Mouse (Mus musculus) neural tube, embryonic 12.5 days (tissue): ENCODE results near the gene Cdk6. TPM values are rescaled to one million over a fixed set of nuclear protein-coding genes. Genes with fewer than 3 reads are reported as not detected.
A peak's percentile ranks its signal among the peaks of the same experiment; 100 is the strongest.

Experiments
- ATAC-seq: fragments of 200-750 bp; cut with Nextera tagmentation; 2 replicates; pipeline ENCODE4 v1.8.0; 2017; ENCODE audit warnings: low read depth, mild to moderate bottlenecking, moderate TSS enrichment, moderate library complexity; ENCODE audit not compliant: low FRiP score
- H3K27ac ChIP-seq: fragments of 300-500 bp; sonication (generic); 2 replicates; pipeline ENCODE4 v1.5.1; 2016
- H3K27me3 ChIP-seq: fragments of 300-500 bp; sonication (generic); replicated peaks from 2 replicates; pipeline ENCODE4 v1.6.1; 2016; ENCODE audit warnings: mild to moderate bottlenecking
- H3K36me3 ChIP-seq: fragments of 300-500 bp; sonication (generic); 2 replicates; pipeline ENCODE4 v1.6.1; 2016; ENCODE audit warnings: mild to moderate bottlenecking
- H3K4me1 ChIP-seq: fragments of 300-500 bp; sonication (generic); 2 replicates; pipeline ENCODE4 v1.6.1; 2016
- H3K4me2 ChIP-seq: fragments of 300-500 bp; sonication (generic); replicated peaks from 2 replicates; pipeline ENCODE4 v1.6.1; 2016; ENCODE audit warnings: mild to moderate bottlenecking
- H3K4me3 ChIP-seq: fragments of 300-500 bp; sonication (generic); 2 replicates; pipeline ENCODE4 v1.5.1; 2016
- H3K9ac ChIP-seq: fragments of 300-500 bp; sonication (generic); 2 replicates; pipeline ENCODE4 v1.6.1; 2016; ENCODE audit warnings: mild to moderate bottlenecking
- H3K9me3 ChIP-seq: fragments of 300-500 bp; sonication (generic); 2 replicates; pipeline ENCODE4 v1.6.1; 2016; ENCODE audit warnings: mild to moderate bottlenecking
- WGBS: fragments of 180-500 bp; shearing (Covaris S2); methylation state at CpG from one replicate; pipeline ENCODE4 v1.1.7; 2016; 5-methylcytosine and 5-hydroxymethylcytosine counted together
- polyA plus RNA-seq: library from polyadenylated mRNA; unstranded; fragments of >200 nt; fragmentation: Nextera tagmentation; extraction: Ambion mirVana; gene quantifications from 2 replicates; pipeline ENCODE4 v1.2.1, GENCODE M21; 2016

Cdk6 gene
- polyA plus RNA-seq, 1 experiment from 2014 or later = 18.5 TPM

DNA sequence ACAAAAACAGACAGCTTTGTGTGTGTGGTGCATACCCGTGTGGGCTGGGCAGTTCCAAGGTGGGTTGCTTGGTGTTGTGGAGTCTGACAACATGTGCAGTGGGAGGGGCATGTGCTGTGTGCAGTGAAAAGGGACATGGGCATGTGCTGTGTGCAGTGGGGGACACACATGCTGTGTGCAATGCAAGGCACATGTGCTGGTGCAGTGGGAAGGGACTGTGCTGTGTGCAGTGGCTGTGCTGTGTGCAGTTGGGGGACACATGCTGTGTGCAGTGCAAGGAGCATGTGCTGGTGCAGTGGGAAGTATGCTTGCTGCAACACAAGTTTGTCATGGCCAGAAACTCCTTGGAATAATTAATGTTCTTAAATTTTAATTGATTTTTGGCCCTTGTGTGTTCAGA lies 43.8 kb downstream of the Cdk6 start:
- H3K27me3 ChIP-seq = no peaks in the 10 kb centered on the region
- H3K27ac ChIP-seq = no peak overlapping the region
- H3K9ac ChIP-seq = no peak overlapping the region
- no peaks in the 10 kb centered on the region for H3K9me3 ChIP-seq
- no peak overlapping the region for H3K4me2 ChIP-seq
- H3K36me3 ChIP-seq = no peaks in the 10 kb centered on the region
- no peak for ATAC-seq
- H3K4me3 ChIP-seq = no peak overlapping the region
- H3K4me1 ChIP-seq = peaks cover 10% of the 10 kb centered on the region; the same call in 1 of the 2 replicates
- 58% methylated on average over 1 of the region's 1 CpGs for WGBS

DNA sequence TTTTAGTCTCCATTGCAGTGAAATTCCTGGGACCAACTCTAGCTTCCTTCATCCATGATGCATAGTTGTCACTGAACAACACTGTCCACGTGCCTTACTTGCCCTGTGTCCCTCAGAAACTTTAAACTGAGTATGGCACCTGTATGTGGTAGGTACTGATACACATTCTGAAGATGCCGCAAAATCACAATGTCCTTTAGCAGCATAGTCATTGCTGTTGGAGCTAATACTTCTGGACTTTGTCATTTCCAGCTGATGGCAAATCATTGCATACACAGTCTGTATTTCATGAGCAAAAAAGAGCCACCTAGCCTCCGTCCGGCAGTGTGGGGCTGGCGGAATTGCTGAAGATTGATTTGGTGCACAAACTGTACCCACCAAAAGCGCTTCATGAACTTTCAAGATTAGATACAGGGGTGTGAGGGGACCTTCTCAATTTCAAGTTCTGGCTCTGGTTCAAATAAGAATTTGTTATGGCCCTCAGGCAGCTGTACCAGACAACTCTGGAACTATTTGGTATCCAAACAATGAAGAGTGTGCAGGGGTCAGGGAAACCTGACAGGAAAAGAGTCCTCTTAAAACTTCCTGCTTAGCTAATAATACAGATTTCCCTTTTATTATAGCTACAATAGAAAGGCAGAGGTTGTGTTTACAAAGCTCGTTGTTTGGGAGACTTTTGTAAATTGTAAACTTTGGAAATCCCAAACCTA lies 44.9 kb downstream of the Cdk6 start:
- H3K4me1 ChIP-seq = peaks cover 10% of the 10 kb centered on the region; the same call in 1 of the 2 replicates
- no peak overlapping the region for H3K9ac ChIP-seq
- ATAC-seq = no peak
- no peak overlapping the region for H3K4me3 ChIP-seq
- no peak overlapping the region for H3K4me2 ChIP-seq
- no peaks in the 10 kb centered on the region for H3K27me3 ChIP-seq
- H3K27ac ChIP-seq = no peak overlapping the region
- no peaks in the 10 kb centered on the region for H3K36me3 ChIP-seq
- WGBS = 66% methylated on average over 7 of the region's 7 CpGs
- no peaks in the 10 kb centered on the region for H3K9me3 ChIP-seq

DNA sequence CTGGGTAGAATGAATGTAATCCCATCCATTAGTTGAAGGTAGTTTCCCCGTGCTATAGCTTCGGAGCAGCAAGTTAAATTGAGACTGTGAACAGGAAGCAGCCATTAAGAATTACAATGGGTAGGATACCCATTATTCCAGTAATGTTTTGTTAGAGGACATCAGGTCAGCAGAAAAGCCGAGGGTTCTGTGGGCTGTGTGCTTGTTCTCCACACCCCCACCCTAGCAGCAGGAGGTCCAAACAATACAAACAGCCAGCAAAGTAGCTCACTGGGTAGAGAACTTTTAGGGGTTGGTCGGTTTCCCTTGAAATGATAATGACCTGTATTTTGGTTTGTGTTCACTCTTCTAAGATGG lies 45.4 kb downstream of the Cdk6 start:
- Histone ChIP-seq H3K4me2 (no peak overlapping the region), H3K27me3 (no peaks in the 10 kb centered on the region), H3K4me3 (no peak overlapping the region), H3K36me3 (no peaks in the 10 kb centered on the region), H3K9ac (no peak overlapping the region), H3K9me3 (no peaks in the 10 kb centered on the region), H3K4me1 (peaks cover 10% of the 10 kb centered on the region; the same call in 1 of the 2 replicates), H3K27ac (no peak overlapping the region)
- 3% methylated on average over 4 of the region's 4 CpGs for WGBS
- ATAC-seq = no peak

DNA sequence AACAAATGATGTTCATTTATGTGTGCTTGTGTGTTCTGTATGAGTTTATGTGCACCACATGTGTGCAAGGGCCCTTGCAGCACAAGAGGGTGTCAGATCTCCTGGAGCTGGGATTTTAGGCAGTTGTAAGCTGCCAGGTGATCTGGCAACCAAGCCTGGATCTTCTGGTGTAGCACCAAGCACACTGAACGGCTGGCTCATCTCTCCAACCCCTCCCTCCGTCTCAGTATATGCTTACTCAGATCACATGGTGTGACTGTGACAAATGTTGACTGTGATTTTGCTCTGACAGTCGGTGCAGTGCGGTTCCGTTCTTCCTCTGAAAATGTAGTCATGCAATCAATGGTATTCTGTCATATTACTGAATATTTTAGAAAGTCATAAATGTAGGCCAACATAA lies 45.9 kb downstream of the Cdk6 start:
- Histone ChIP-seq H3K36me3 (no peaks in the 10 kb centered on the region), H3K4me3 (no peak overlapping the region), H3K4me2 (no peak overlapping the region), H3K4me1 (peaks cover 10% of the 10 kb centered on the region; the same call in 1 of the 2 replicates), H3K27ac (no peak overlapping the region), H3K9me3 (no peaks in the 10 kb centered on the region), H3K27me3 (no peaks in the 10 kb centered on the region), H3K9ac (no peak overlapping the region)
- WGBS = 48% methylated on average over 5 of the region's 5 CpGs
- ATAC-seq = no peak

DNA sequence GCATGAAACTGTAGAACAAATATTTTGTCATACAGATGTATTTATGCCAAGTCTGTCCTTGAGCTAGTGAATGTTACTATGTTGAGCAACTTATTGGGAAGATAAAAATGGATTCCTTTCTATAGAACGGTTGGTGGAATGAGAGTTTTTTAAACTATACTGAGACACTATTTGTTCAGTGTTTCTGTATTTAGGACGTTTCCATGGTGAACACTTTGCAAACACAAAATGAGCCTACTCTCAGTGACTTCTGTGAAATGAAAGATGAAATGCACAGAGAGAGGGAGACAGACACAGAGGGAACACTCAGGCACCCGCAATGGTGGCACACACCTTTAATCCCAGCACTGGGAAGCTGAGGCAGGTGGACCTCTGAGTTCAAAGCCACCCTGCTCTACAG lies 51.6 kb downstream of the Cdk6 start:
- H3K27ac ChIP-seq = no peak overlapping the region
- H3K36me3 ChIP-seq = no peaks in the 10 kb centered on the region
- no peaks in the 10 kb centered on the region for H3K27me3 ChIP-seq
- H3K4me1 ChIP-seq = peaks cover 11% of the 10 kb centered on the region; the same call in 1 of the 2 replicates
- no peaks in the 10 kb centered on the region for H3K9me3 ChIP-seq
- ATAC-seq = no peak
- no peak overlapping the region for H3K4me3 ChIP-seq
- H3K4me2 ChIP-seq = no peak overlapping the region
- H3K9ac ChIP-seq = no peak overlapping the region
- WGBS = 89% methylated on average over 3 of the region's 3 CpGs

DNA sequence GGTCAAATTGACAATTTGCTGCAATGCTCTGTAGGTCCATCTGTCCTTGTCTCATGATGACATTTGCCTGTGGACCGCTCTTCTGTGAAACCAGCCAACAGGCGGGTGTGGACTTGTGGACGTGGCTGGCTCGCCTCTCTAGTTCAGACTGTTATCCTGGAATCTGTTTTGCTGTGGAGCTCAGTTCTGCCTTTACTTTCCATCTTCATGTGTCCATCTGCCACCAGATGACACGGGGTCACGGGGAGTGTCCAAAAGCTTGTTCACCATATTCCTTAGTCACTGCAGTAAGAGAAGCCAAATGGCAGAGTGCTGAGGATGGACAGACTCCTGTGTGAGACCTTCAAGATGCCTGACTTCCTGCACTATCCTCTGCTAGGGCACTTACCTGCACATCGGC lies 52.9 kb downstream of the Cdk6 start:
- ATAC-seq = no peak
- H3K36me3 ChIP-seq = no peaks in the 10 kb centered on the region
- no peaks in the 10 kb centered on the region for H3K9me3 ChIP-seq
- H3K27ac ChIP-seq = no peak overlapping the region
- H3K4me3 ChIP-seq = no peak overlapping the region
- peaks cover 11% of the 10 kb centered on the region; the same call in 1 of the 2 replicates for H3K4me1 ChIP-seq
- H3K9ac ChIP-seq = no peak overlapping the region
- 90% methylated on average over 7 of the region's 7 CpGs for WGBS
- H3K4me2 ChIP-seq = no peak overlapping the region
- no peaks in the 10 kb centered on the region for H3K27me3 ChIP-seq

DNA sequence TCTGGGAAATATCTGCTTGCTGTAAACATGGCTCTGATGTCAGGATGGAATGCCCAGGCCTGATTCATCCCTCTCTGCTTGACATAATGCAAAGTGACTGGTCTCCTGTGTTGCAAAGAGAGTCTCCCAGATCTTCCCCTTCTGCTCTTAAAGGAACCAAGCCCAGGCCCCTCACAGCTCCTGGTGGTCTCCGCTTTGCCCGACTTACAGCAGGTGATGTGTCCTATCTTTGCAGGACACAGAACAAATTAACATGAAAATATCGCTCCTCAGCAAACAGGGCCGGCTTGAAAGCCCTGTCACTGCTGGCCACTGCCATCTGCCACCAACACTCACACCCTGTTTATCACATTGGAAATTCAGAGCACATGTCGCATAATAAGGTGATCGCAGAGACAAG lies 53.7 kb downstream of the Cdk6 start:
- Histone ChIP-seq H3K9ac (no peak overlapping the region), H3K4me3 (no peak overlapping the region), H3K36me3 (no peaks in the 10 kb centered on the region), H3K27me3 (no peaks in the 10 kb centered on the region), H3K4me1 (peaks cover 14% of the 10 kb centered on the region; the same call in 1 of the 2 replicates), H3K4me2 (0 out of 2 replicates have a peak overlapping the region, but pooled peaks have one; percentile 1), H3K9me3 (no peaks in the 10 kb centered on the region), H3K27ac (no peak overlapping the region)
- 35% methylated on average over 6 of the region's 6 CpGs for WGBS
- peak; percentile 48; the same call in 1 of the 2 replicates for ATAC-seq

DNA sequence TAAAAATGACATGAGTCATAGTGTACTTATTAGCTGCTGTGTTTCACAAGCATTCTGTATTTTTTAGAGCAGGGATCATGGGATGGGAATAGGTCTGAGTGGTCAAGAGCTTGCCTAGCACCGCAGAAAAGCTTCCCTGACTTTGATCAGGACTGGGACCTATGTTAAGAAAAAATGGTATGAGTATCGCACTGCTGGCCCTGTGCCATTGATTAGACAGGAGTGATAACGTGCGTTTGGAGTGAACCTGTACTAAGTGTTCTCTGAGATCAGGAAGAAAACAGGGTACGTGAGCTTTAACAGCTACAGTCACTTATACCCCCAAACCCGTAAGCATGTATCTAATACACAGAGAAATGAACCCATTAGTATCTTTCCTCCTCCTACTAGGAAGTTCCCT lies 54.9 kb downstream of the Cdk6 start:
- H3K36me3 ChIP-seq = no peaks in the 10 kb centered on the region
- peaks cover 14% of the 10 kb centered on the region; the same call in 1 of the 2 replicates for H3K4me1 ChIP-seq
- ATAC-seq = no peak
- H3K27me3 ChIP-seq = no peaks in the 10 kb centered on the region
- no peak overlapping the region for H3K4me3 ChIP-seq
- H3K4me2 ChIP-seq = no peak overlapping the region
- 98% methylated on average over 6 of the region's 6 CpGs for WGBS
- no peak overlapping the region for H3K9ac ChIP-seq
- H3K27ac ChIP-seq = no peak overlapping the region
- no peaks in the 10 kb centered on the region for H3K9me3 ChIP-seq

DNA sequence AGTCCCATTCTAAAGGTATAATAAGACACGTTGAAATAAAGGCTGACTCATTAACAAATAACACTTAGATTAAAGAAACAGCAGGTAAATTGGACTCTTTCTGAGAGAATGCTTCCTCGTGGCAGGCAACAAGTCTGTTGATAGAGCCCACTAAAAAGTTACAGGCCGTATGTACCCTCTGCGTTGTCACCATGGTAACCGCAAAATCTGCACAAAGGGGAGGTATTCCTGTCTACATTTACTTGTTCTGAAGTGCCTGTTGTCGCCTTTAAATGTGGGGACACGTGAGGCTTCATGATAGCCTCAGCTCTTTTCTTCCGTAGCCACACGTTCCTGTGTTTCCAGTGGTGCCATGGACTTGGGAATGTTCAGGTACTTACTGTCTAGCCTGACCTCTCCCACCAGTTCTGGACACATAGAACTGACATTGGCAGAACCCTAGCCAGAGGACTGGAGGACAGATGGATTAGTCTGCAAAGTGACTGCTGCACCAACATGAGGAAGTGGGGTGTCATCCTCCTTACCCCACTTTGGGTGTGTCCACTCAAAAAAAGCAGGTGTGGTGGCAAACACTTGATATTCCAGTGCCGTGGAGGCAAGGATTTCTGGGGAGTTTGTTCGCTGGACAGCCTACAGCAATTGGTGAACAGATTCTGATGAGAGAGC lies 55.8 kb downstream of the Cdk6 start:
- WGBS = 76% methylated on average over 11 of the region's 11 CpGs
- no peak for ATAC-seq
- Histone ChIP-seq H3K4me1 (peaks cover 14% of the 10 kb centered on the region; the same call in 1 of the 2 replicates), H3K27me3 (no peaks in the 10 kb centered on the region), H3K4me2 (no peak overlapping the region), H3K36me3 (no peaks in the 10 kb centered on the region), H3K9ac (no peak overlapping the region), H3K4me3 (no peak overlapping the region), H3K27ac (no peak overlapping the region), H3K9me3 (no peaks in the 10 kb centered on the region)

DNA sequence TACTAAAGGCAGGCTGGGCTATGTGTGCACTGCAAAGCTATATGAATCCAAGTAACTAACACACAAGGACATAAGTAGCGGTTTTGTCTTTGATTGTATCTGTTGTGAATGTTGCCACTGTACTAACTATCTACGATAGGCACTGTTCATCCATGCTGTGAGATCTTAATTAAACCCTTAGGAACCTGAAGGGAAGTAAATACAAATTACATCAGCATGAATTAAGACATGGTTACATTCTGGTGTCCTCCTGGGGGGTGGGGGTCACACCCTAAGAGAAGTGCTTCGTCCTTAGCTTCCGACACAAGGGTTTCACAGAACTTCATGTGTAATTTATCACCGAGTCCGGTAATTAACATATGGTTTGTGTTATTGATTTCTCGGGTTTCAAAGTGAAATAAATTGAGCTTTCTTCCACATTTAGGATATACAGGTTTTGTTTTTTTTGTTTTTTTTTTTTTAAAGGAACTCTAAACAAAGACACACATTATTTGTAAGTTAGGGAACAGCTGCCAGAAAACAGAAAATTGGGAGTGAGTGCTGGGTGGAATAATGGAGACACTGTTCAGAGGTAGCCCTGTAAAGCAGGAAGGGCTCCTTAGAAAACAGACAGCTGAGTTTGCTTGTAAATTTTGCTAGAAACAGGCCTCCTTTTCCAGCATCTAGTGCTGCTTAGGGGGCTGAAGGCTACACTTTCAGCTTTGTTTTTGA lies 58.7 kb downstream of the Cdk6 start:
- Histone ChIP-seq H3K4me2 (no peak overlapping the region), H3K27ac (no peak overlapping the region), H3K9ac (no peak overlapping the region), H3K9me3 (no peaks in the 10 kb centered on the region), H3K4me1 (peaks cover 14% of the 10 kb centered on the region; the same call in 1 of the 2 replicates), H3K4me3 (no peak overlapping the region), H3K36me3 (no peaks in the 10 kb centered on the region), H3K27me3 (no peaks in the 10 kb centered on the region)
- ATAC-seq = peak; percentile 78
- 28% methylated on average over 7 of the region's 7 CpGs for WGBS

DNA sequence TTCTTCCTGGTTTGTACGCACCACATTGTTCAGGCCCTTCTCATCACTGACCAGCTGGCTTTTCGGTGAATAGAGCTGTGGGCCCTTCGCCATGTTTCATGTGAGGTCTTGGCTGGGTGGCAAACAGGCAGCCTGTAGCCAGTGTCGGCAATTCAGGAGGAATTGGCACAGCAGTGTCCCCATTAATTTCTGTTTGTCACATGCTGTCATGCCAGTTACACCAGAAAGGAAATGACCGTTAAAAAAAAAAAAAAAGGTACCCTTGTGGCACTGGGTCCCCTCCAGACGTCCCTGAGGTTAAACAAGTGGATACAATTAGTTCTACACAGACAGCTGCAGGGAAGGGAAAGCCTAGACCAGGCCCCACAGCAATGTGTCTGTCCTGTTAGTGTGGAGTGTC lies 63.8 kb downstream of the Cdk6 start:
- Histone ChIP-seq H3K9ac (no peak overlapping the region), H3K4me1 (peaks cover 11% of the 10 kb centered on the region; the same call in 1 of the 2 replicates), H3K9me3 (no peaks in the 10 kb centered on the region), H3K4me2 (no peak overlapping the region), H3K4me3 (no peak overlapping the region), H3K27me3 (no peaks in the 10 kb centered on the region), H3K27ac (no peak overlapping the region), H3K36me3 (no peaks in the 10 kb centered on the region)
- ATAC-seq = peak; percentile 81
- WGBS = 16% methylated on average over 6 of the region's 6 CpGs

DNA sequence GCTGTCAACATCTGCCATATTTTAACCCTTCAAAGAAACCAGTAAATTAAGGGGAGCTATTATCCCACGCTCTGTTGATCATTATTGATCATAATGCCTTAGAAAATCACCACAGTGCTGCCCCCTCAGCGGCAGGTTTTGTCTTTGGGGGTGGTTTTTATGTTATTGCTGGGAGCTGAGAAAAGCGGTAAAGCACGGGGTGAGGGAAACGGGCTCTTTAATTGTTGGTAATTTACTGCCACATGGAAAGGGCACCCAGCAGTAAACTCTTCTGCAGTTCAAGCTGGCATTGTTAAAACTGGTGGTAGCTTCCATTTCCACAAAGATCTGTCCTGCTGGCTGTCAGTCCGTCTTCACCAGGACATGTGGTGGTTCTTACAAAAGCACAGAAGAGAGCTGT lies 64.2 kb downstream of the Cdk6 start:
- H3K27me3 ChIP-seq = no peaks in the 10 kb centered on the region
- H3K9ac ChIP-seq = no peak overlapping the region
- no peak overlapping the region for H3K4me3 ChIP-seq
- ATAC-seq = peak; percentile 72
- H3K36me3 ChIP-seq = no peaks in the 10 kb centered on the region
- WGBS = 19% methylated on average over 6 of the region's 6 CpGs
- no peak overlapping the region for H3K27ac ChIP-seq
- no peak overlapping the region; the same call in 1 of the 2 replicates for H3K4me2 ChIP-seq
- no peaks in the 10 kb centered on the region for H3K9me3 ChIP-seq
- peaks cover 11% of the 10 kb centered on the region; the same call in 1 of the 2 replicates for H3K4me1 ChIP-seq
